Mouse (Mus musculus): ENCODE results near the gene Trpc6.

- TF ChIP-seq CTCF (IDR thresholded peaks at IDR 0.05; ENCODE audit: control insufficient read depth, insufficient read depth, insufficient read length) = no peak
- TF ChIP-seq USF1 (IDR thresholded peaks at IDR 0.05; ENCODE audit: low read depth) = no peak
- no peak for TF ChIP-seq MAX (IDR thresholded peaks at IDR 0.05)
Observed at GRCm38 (mm10) chr9:8676607-8677006, 132.7 kb downstream of the Trpc6 start.
